Mouse (Mus musculus): ENCODE data around the gene Stac2. TPM values are rescaled to one million over a fixed set of nuclear protein-coding genes. Genes with fewer than 3 reads are reported as not detected.
A peak's percentile ranks its signal among the peaks of the same experiment; 100 is the strongest.

The Stac2 gene
- total and polyA plus RNA-seq, 3 experiments = 0.71 to 4.0 (median 3.6) TPM

DNA sequence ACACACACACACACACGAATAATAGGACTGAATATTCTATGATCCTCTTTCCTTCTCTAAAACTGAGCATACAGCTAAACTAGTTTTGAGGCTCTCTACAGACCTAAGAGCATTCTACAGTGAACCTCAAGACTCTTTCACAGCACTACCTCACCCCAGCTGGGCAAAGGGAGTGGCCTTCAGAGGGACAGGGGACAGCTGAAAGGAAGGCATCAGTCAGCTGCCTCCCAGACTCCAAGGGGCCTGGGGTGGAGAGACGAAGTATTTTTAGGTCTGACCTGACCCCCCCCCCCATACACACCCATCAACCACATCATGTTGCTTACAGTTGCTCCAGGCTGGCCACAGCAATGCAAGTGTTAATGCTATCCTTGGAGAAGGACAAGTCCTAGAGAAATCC, 32.1 kb downstream of the Stac2 start:
- no peak for DNase-seq

DNA sequence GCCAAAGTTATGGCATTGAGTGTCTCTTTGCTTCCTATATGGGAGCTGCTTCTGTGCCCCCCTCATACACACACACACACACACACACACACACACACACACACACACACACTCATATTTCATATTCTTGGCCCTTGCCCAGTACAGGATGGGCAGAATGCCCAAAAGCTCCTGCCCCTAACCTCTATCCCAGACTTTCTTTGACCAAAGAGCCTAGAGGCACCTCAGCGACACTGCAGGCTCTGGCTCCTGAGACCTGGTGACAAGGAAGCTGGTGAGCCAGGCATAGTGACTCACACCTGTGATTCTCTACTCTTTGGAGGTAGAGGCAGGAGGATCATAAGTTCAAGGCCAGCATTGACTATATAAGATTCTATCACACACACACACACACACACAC, 32.6 kb downstream of the Stac2 start:
- peak; percentile 26 for DNase-seq

DNA sequence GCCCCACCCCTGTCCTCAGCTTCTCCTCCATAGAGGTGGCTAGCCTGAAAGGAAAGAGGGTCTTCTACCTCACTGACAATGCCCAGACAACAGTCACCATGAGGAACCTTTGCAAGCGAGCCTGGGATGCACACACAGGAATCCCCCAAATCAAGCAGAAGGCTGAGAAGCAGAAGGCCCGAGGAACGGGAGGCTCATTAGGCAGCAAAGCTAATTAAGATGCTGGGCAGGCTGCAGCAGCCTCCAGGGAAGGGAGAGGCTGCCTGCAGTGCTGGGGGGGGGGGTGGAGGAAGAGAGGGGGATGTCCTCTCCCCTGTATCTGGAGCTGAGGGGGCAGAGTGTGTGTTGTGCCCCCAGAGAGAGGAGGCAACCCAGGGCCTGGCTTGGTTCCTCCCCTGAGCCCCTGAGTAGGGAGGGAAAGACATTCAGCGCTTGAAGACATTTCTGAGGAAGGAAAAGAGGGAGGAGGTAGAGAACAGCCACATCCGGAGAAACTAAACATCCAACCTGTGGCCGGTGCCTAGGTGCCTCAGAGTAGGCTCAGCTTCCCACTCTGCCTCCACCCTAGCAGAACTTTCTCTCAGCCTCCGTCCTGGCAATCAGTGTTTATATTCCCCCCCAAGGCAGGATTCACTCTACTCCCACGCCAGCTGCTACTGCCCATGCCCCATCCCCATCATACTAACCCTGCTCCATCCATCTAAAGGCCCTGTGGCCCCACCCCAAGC, 33.2 kb downstream of the Stac2 start:
- DNase-seq = no peak

DNA sequence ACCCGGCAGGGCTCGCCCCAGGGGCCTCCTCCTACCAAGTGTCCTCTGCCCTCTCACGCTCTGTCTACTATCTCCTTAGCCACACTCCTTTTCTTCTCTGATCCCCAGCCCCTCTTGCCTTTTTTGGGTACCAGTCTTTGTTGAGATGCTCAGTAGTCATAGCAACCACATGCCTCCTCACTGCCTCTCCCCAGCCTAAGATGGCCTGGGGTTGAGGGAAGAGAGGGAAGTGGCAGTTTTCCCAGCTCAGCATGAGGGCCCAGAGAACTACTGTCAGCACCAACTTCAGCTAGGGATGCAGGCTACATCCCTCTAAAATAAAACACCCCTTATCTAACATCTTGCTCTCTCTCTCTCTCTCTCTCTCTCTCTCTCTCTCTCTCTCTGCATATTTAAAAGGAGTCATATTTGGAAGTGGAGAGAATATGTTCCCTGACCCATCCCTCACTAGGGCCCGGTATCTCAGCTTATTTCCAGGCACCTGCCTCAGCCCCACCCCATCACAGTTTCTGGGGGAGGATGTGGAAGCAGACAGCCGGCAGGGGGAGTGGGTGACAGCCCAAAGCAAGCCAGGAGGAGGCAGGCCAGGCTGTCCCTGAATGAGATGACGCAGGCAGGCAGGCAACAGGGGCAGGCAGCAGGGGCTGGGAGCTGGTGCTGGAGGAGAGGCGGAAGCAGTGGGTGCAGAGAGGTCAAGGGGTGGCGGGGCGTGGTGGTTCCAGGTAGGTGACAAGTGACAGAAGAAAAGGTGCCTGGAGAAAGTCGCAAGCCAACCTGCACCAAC, 34.2 kb downstream of the Stac2 start:
- peak; percentile 37 for DNase-seq

DNA sequence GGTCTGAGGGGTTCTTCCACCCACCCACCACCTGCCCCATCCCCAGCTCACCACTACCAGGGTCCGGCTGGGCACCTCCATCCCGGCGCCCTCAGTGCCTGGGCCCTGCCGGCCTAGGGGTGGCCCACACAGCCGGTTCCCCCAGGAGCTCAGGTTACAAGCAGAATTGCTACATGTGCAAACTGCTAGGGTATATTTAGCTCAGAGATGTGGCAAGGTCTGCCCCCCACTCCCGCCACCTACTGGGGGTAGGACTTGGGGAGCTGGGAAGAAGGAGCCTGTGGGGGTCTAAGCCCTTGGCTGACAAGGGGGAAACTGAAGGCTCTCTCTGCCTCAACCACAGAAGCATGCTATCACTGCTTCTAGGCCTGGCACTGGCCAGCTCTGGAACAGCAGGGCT, 35.0 kb downstream of the Stac2 start:
- no peak for DNase-seq

DNA sequence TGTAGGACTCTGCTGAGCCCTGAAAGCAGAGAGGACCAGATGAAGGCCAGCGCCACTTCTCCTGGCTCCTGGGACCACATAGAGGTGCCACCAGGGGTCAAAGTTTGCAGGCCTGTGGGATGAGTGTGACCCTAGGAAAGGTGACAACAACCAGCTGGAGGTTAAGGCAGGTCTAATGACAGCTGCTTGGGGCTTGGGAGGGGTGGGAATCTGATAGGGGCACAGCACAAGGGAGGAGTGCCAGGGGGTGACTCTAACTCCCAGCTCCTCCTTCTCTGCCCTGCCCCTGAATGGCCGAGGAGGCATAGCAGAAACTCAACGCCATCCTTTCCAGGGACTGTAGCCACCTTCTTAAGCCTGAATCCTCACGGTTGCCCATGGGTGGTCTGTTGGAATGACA, 36.4 kb downstream of the Stac2 start:
- no peak for DNase-seq

DNA sequence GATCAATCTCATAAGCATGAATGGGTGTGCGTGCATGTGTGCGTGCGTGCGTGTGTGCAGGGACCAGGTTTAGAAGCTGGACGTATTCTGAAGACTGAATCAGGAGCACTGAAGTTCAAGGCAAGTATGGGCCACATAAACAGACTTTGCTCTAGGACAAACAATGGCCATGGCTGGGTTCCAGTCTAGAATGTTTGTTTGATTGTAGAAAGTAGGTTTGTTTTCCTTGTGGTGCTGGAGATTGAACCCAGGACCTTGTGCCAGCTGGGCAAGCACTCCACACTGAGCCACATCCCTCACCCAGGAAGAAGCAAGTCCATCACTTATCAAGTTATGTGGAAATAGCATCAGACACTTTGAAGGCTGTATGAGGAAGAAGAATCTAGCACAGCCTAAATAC, 37.1 kb downstream of the Stac2 start:
- DNase-seq = no peak

DNA sequence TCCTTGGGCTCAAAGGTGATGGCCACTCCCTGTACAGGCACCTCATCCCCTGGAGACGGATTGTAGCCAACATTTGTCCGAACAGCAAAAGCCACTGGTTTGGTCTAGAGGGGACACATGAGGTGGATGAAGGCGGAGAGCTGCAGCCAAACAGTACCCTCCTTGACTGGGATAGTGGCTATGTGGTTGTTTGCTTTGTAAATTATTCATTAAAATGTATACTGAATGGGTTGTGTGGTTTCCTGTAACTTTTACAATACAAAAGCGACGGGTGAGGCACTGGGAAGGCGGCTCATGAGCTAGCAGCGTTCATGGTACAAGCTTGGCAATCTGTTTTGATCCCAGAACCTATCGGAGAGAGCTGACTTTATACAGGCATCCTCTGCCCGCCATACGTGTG, 40.4 kb downstream of the Stac2 start:
- DNase-seq = no peak

DNA sequence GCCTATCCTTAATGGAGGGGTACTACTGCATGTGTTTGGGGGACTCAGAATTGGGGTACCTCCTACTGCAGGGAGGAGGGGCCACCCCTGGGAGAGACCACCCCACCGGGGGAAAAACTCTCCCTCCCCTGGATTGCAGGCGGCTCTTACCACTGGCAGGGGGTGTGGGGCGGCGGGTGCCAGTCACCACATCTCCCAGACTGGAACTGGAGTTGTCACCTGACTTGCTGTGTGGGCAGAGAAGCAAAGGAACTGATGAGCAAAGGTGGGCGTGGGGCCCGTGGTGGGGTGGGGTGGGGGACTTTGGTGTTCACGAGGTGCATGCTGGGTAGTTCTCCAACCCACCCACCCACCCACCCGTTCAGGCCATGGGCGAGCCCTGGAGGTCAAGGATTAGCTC, 41.5 kb downstream of the Stac2 start:
- no peak for DNase-seq

DNA sequence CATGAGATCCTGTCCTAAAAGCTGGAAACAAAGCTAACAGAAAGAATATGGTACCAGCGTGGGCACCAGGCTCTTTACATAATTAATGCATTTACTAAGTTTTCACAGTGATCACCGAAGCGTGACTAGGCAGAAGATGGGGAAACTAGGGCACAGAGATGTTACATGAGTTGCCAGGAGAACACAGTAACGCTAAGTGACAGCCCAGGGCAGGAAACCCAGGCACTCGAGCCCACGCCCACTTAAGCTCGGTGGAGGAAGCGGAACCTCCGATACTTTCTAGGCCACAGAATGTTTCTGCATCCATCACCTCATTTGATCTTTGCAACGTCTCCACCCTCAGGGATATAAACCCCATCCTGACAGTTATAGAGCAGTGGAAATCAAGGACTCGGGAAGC, 45.2 kb downstream of the Stac2 start:
- no peak for DNase-seq

DNA sequence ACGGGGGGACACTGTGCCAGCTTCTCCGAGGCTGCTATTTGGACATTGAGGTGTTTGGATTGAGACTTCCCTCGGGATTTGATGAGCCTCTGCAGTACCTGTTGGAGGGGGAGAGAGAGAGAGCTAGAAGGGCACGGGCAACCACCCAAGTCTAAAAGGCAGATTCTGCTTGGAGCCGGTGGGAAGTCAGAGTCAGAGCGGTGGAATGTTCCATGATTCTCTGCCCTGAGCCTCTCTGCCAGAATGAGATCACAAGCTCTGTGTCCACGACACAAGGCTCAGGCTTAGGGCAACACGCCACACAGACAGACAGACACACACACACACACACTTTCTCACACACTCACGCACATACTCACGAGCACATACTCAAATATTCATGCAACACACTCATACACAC, 47.6 kb downstream of the Stac2 start:
- DNase-seq = peak; percentile 71

DNA sequence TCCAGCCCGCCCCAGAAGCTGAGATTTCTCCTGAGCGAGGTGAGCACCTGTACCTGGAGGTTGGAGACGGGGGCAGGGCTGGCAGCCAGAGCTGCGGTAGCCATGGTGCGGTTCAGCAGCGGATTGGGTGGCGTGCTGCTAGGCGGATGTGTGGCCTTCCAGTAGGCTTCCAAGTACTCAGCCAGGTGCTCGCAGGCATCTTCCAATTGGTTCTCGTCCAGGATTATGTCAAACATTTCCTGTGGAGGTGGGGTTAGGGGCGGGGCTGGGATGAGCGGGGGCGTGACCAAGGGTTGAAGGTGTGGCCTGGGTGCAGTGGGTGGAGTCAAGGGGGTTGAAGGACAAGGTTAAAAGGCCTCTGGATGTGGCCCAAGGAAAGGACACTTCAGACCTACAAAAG, 48.2 kb downstream of the Stac2 start:
- no peak for DNase-seq

DNA sequence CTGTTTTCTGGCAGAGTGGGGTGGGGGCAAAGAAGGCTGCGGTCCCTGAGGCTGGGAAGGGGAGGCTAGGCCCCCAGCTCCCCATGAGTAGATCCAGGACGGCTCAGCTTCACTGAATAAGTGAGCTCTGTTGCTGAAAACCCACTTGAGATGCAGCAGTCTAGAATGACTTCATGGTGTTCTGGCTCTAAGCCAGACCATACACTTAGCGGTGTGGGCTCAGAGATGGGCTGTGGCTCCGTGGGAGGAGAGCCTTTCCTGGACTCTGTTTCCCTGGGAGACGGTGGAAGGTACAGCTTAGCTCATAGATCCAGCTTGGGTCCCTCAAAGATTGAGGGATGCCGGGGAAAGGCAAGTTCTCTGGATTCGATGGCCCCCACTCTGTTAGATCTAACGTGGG, 49.1 kb downstream of the Stac2 start:
- no peak for DNase-seq

DNA sequence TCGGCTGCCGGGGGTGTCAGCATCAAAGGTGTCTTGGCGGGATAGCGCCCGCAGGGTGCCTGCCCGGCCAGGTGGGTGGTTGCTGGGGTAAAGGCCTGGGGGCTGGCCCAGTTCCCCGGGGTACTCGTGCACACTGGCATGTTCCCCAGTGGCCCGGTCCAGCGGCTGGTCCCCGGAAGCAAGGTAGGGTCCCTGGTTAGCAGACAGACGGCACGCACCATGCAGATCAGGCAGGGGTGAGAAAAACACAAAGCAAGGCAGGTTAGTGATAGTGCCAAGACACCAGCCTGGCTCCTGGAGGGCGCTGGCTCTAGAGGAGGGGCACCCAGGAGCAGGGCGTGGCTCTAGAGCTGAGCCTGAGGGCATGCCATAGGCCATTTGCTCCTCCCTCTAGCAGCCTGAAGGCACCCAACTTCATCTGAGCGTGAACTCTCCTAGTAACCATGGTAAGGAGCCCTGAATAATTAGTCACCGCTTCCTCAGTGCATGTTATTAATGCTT, 50.0 kb downstream of the Stac2 start:
- DNase-seq = no peak

DNA sequence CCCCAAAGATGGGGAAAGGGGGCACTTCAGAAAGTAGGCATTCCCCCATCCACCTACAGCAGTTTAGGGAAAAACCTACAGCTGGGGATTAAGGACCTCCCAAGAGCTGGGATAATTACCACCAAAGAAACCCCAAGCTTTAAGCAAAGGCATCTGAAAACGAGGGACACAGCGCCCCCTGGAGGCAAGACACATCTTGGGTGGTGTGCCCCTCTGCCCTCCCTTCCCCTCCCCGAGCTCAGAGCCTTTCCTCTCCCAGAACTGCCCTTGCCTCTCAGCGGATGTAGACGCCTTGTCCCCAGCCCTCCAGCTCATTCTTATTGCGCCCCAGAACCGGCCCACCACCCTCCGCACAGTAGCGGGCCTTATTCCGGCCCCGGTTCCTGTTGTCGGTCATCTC, 50.6 kb downstream of the Stac2 start:
- peak; percentile 62 for DNase-seq

DNA sequence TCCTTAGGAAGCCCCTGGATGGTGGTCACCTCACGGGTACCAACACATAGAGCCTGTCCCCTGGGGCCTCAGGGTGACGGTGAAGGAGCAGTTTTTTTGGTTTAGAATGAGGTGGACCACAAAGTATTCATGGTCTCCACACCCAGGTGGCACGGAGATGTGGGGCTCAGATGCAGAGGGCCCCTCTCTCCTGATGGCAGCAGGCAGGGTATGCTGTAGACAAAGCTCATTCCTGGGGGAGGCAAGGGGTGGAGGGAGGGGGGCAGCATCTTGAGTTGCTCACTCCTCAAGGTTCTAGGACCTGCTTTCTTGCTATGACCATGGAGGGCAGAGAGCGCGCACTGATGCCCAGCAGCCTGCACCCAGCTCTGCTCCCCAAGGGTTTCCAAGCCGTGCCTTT, 51.3 kb downstream of the Stac2 start:
- DNase-seq = no peak

DNA sequence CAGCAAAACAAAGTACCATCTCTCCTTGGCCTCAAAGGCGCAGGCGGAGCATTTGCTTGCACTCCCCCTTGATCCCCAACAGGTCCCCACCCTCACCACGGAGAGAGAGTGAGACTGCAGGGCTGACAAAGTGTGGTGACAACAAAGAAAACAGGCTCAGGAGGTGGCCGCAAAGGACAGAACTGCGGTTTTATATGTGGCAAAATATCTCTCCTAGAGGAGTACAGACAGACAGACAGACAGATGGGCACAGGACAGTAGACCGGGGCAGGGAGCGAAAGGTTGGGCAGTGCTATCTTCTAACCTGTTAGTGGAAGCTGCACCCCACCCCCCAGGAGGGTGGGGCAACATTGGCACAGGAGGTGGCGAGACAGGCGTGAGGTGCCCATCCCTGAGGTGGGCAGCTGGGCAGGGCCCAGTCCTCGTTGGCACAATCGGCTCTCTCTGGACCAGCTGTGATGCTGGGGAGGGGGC, 51.9 kb downstream of the Stac2 start:
- DNase-seq = no peak

DNA sequence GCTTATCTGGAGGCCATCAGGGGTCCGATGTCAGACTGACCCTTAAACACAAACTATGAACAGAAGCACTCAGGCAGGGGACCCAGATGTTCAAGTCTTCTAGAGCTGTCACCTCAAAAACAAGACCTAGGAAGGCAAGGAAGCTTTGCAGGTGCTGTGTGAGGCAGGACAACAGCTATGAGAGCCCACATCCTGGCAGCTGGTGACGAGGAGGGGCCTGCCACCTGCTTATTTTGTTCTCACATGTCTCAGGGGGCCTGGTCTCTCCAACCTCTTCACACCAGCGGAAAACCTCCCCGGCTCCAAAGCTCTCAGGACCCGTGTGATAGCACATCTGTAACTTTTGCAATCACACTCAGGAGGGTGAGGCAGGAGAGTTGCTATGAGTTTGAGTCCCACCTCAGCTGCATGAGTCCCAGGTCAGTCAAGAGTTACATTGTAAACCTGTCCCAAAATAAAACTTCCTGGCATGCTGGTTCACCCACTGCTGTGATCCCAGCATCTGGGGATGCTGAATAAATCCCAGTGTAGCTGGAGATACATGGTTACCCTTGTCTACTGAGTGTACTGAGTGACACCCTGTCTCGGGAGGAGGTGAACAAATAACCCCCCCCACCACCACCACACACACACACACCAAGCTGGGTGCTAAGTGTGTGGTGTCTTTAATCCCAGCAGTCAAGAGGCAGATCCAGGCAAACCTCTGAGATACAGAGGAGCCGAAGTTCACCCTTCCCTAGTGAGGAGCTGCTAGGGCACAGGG, 52.7 kb downstream of the Stac2 start:
- DNase-seq = no peak

DNA sequence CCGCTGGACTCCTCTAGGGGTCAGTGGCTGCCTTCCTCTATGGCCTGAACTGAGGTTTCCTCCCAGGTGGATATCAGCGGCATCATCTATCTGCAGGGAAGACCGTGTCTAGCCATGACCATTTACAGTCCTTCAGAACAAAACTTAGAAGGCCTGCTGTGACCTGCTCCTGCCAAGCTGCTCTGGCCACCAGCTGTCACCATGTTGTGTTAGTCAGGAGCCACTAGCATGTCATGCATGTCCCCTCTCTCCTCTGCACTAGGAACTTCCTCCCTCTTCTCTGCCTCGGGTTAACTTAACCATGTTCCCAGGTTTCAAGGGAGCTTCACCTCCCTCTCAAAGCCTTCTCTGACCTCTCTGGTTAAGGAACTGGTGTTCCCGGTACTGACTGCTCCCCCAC, 53.5 kb downstream of the Stac2 start:
- DNase-seq = no peak

DNA sequence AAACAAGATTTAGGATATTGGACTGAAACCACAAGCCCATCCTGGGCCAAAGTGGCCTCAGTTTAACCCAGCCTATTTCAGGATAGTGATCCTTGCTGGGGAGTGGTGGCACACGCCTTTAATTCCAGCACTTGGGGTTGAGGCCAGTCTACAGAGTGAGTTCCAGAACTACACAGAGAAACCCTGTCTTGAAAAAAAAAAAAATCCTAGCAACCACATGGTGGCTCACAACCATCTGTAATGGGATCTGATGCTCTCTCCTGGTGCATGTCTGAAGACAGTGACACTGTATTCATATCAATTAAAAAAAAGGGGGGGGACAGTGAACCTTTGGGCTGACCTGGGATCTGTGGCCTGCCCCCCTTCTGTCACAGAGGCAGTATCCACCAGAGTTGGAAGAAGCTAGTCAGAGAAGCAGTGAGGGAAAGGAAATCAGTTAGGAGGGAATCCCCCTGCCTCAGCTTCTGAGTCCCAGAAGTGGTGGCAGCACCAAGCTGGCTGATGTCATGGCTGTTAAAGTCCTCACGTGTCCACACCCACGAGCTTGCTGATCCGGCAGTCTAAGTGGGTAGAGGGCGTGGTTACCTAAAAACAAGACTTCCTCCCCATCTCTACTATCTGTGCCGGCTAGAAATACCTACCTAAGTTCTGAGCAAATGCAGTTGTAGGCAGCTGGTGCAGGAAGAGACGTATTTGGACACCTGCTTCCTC, 54.2 kb downstream of the Stac2 start:
- DNase-seq = no peak

DNA sequence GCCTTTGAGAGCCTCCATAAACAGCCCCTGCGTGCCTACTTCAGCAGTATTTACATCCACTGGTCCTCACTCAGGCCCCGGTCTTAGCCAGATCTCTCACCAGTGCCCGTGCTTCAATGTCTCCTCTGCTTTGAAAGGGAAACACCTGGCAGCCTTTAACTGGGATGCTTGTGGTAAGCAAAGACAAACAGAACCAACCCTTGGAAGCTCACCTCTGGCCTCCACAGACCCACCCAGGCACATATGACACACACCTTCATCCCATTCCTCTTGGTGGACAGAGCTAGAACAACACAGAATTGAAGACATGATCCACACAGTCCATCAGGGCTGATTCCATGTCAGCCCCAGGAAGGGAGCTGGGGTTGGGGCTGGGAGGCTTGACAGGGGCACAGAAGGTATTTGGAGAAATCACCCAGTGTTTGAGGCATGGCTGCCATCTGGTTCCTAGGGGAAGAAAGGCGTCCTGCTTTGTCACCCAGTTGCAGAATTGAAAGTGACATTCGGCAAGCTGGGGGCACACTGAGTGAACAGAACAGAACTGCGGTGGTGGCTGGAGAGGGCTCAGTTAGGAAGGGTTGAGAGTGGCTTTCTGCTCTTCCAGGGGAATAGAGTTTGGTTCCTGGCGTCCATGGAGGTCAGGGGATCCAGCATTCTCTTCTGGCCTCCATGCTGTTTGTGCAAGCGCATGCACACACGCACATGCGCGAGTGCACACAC, 55.0 kb downstream of the Stac2 start:
- DNase-seq = no peak
